Mouse (Mus musculus) gonadal fat pad, adult 2 months (tissue): ENCODE measurements around the gene Ngfr. TPM values are rescaled to one million over a fixed set of nuclear protein-coding genes. Genes with fewer than 3 reads are reported as not detected.
"Not testable (repeated sequence)": the region's sequence is repeated elsewhere in the genome, so short reads cannot be mapped to it uniquely, and the experiment has no call there.

Source experiments
- DNase-seq: peaks from one replicate; pipeline ENCODE4 v3.0.0-alpha.2; 2012; ENCODE audit warnings: low read depth
- polyA plus RNA-seq: library from polyadenylated mRNA; depleted of rRNA; stranded (reverse); fragments of >200 nt; gene quantifications from 2 replicates; pipeline ENCODE4 v1.2.3, GENCODE M21; 2012; rRNA removed

Gene Ngfr
- 2.6 and 4.1 TPM in 2 replicates for polyA plus RNA-seq

- DNase-seq = no peak
Measured at GRCm38 (mm10) chr11:95587423-95587951, at the start of gene Ngfr. Ngfr (minus strand) TSS chr11:95587735.

- no peak for DNase-seq
Measured at GRCm38 (mm10) chr11:95635030-95635429, 47.5 kb upstream of the Ngfr start.

GRCm38 (mm10) chr11:95633512-95634000, 46.0 kb upstream of the Ngfr start:
- no peak for DNase-seq

GRCm38 (mm10) chr11:95632474-95632873, 44.9 kb upstream of the Ngfr start:
- DNase-seq = no peak

GRCm38 (mm10) chr11:95631301-95631700, 43.8 kb upstream of the Ngfr start:
- no peak for DNase-seq

- DNase-seq = no peak
Measured at GRCm38 (mm10) chr11:95630558-95630957, 43.0 kb upstream of the Ngfr start.

GRCm38 (mm10) chr11:95622426-95622825, 34.9 kb upstream of the Ngfr start:
- DNase-seq = no peak

GRCm38 (mm10) chr11:95621541-95622130, 34.1 kb upstream of the Ngfr start:
- no peak for DNase-seq

GRCm38 (mm10) chr11:95621010-95621409, 33.5 kb upstream of the Ngfr start:
- DNase-seq = no peak

- DNase-seq = no peak
Measured at GRCm38 (mm10) chr11:95619886-95620444, 32.4 kb upstream of the Ngfr start.

- no peak for DNase-seq
Measured at GRCm38 (mm10) chr11:95619081-95619480, 31.5 kb upstream of the Ngfr start.

- no peak for DNase-seq
Measured at GRCm38 (mm10) chr11:95617785-95618465, 30.4 kb upstream of the Ngfr start.

GRCm38 (mm10) chr11:95614739-95615138, 27.2 kb upstream of the Ngfr start:
- no peak for DNase-seq

GRCm38 (mm10) chr11:95611283-95611682, 23.7 kb upstream of the Ngfr start:
- no peak for DNase-seq

- DNase-seq = no peak
Measured at GRCm38 (mm10) chr11:95610391-95610902, 22.9 kb upstream of the Ngfr start.

- DNase-seq = no peak
Measured at GRCm38 (mm10) chr11:95609924-95610323, 22.4 kb upstream of the Ngfr start.

- not testable (repeated sequence) for DNase-seq
Measured at GRCm38 (mm10) chr11:95607286-95607685, 19.8 kb upstream of the Ngfr start.

GRCm38 (mm10) chr11:95598214-95599062, 10.9 kb upstream of the Ngfr start:
- no peak for DNase-seq

- no peak for DNase-seq
Measured at GRCm38 (mm10) chr11:95597741-95598140, 10.2 kb upstream of the Ngfr start.

- DNase-seq = no peak
Measured at GRCm38 (mm10) chr11:95596704-95597103, 9.2 kb upstream of the Ngfr start.

GRCm38 (mm10) chr11:95596150-95596515, 8.6 kb upstream of the Ngfr start:
- DNase-seq = no peak
